Mouse (Mus musculus) lung, adult 2 months (tissue): ENCODE measurements at regions not wholly inside any gene's neighbourhood (a gene's known extent, or its start where the extent isn't known, plus 50 kb on each side); places are given as distances from the start of the nearest gene placed in this dataset.

Experiments
- CTCF ChIP-seq: fragments of 200-500 bp; IDR thresholded peaks from 2 replicates; pipeline ENCODE4 v1.5.1; 2011; ENCODE audit warnings: mild to moderate bottlenecking, low read length, control low read depth; ENCODE audit not compliant: insufficient read depth
- POLR2A ChIP-seq: fragments of 200-500 bp; IDR thresholded peaks from 2 replicates; pipeline ENCODE4 v1.6.1; 2011; ENCODE audit warnings: low read depth, mild to moderate bottlenecking, control low read depth, low read length, borderline replicate concordance; ENCODE audit errors: extremely low read depth

- TF ChIP-seq CTCF (no peak), POLR2A (no peak)
Observed at GRCm38 (mm10) chr13:112000696-112001095, 191.9 kb upstream of the Map3k1 start.
